Mouse (Mus musculus) brain, embryonic 14.5 days (tissue): ENCODE results near the gene Rbm20. TPM values are rescaled to one million over a fixed set of nuclear protein-coding genes. Genes with fewer than 3 reads are reported as not detected.

Source experiments
- DNase-seq: peaks from one replicate; pipeline ENCODE4 v3.0.0-alpha.2; 2011; ENCODE audit warnings: low read depth
- CTCF ChIP-seq: fragments of 200-500 bp; IDR thresholded peaks from 2 replicates; pipeline ENCODE4 v1.5.1; 2012; ENCODE audit warnings: inconsistent platforms, mild to moderate bottlenecking, moderate library complexity, borderline replicate concordance; ENCODE audit not compliant: insufficient read depth, insufficient read length; ENCODE audit errors: extremely low read depth
- POLR2A ChIP-seq: fragments of 200-500 bp; IDR thresholded peaks from 2 replicates; pipeline ENCODE4 v1.6.1; 2012; ENCODE audit warnings: mild to moderate bottlenecking, inconsistent platforms, borderline replicate concordance; ENCODE audit not compliant: poor library complexity, insufficient read depth, insufficient read length, severe bottlenecking; ENCODE audit errors: extremely low read depth
- polyA plus RNA-seq: library from polyadenylated mRNA; depleted of rRNA; stranded (reverse); fragments of >200 nt; gene quantifications from 2 replicates; pipeline ENCODE4 v1.2.3, GENCODE M21; 2012

Rbm20 gene
- polyA plus RNA-seq, 1 experiment = 1.5 TPM

- TF ChIP-seq POLR2A (no peak), CTCF (no peak)
- DNase-seq = no peak
Measured at GRCm38 (mm10) chr19:53727886-53728669, 51.0 kb downstream of the Rbm20 start.

GRCm38 (mm10) chr19:53729919-53730318, 52.8 kb downstream of the Rbm20 start:
- no peak for DNase-seq
- no peak for TF ChIP-seq POLR2A
- no peak for TF ChIP-seq CTCF

DNA sequence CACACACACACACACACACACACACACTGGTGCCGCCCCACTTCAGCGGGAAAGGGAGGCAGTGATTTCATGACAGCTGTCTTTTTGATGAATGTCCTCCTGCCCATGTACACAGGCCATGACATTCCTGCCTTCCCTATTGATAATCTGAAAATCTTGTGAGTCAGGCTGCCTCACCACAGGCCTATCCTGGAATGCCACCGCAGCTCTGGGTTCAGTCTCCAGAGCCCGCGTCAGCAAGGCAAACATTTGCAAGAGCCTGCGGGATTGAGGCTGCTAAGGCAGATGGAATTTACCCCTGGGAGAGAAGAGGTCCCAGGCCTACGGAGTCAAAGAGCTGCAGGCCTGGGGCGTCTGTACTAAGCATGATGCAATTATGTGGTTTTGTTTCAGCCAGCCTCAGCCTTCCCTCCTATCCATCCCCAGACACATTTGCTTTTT, 54.7 kb downstream of the Rbm20 start:
- DNase-seq = no peak
- no peak for TF ChIP-seq POLR2A
- no peak for TF ChIP-seq CTCF

DNA sequence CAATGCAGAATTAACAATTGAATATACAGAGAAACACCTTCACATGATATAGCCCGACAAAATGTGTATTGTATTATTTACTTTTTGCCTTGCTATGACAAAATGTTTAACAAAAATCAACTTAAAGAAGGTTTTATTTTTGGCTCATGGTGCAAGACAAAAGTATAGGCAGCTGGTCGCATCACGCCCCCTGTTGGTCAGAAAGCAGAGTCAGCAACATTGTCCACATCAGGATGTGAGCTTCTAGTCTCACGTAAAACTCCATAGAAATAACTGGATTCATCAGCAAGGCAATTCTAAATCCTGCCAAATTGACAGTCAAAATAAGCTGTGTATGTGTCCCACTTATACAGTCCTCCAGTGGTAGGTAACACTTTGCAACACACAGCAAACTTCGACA, 57.7 kb downstream of the Rbm20 start:
- TF ChIP-seq CTCF = peak; percentile 50; the same call in 1 of the 2 replicates
- no peak for TF ChIP-seq POLR2A
- no peak for DNase-seq

- no peak for DNase-seq
- no peak for TF ChIP-seq CTCF
- no peak for TF ChIP-seq POLR2A
Measured at GRCm38 (mm10) chr19:53738701-53739131, 61.6 kb downstream of the Rbm20 start.

DNA sequence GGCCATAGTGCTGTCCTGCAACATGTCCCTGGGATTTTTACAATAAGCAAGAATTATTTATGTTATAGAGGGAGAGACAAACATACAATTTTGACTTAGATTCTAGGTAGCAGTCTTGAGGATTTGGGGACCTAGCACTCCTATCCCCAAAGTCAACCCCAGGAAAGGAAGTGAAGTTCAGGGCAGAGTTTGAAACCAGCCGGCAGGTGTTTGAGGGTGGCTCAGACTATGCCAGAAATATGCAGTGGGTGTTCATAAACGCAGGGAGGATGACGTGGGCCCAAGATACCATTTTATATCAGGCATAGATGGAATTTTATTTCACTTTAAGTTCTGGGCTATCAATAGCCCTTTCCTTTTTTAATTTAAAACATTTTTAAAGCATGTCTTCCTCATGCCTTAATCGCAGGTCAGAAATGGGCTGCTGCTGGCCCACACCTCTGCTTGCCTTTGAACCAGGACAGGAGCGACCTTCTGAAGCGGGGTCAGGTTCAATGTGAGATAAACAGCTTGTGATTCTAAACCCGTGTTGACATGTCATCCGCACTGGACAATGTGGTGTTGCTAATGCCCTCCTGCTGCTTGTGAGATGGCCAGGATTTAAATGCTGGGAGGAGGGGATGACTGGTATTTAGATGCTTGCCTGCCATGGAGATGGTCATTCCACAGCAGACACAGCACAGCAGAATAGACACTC, 62.6 kb downstream of the Rbm20 start:
- TF ChIP-seq CTCF = no peak
- no peak for TF ChIP-seq POLR2A
- DNase-seq = no peak

GRCm38 (mm10) chr19:53740750-53741380, 63.8 kb downstream of the Rbm20 start:
- no peak for TF ChIP-seq POLR2A
- no peak for TF ChIP-seq CTCF
- DNase-seq = no peak

DNA sequence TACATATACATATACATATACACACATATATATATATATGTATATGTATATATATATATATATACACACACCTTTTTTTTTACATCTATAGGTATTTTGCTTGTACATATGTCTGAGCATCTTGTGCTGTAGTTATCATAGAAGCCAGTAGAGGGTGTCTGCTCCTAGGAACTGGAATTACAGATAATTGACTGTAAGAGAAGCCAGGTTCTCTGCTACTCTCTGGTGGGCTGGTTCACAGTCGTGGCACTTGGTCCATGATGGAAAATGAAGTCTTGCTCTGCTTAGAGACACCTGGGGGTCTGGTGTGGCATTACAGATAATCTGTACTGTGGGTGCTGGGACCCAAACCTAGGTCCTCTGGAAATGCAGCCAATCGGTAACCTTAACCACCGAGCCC, 64.8 kb downstream of the Rbm20 start:
- TF ChIP-seq POLR2A = no peak
- TF ChIP-seq CTCF = peak; percentile 26; the same call in 1 of the 2 replicates
- DNase-seq = peak; percentile 68

GRCm38 (mm10) chr19:53745354-53745753, 68.2 kb downstream of the Rbm20 start:
- no peak for TF ChIP-seq POLR2A
- no peak for TF ChIP-seq CTCF
- DNase-seq = no peak

DNA sequence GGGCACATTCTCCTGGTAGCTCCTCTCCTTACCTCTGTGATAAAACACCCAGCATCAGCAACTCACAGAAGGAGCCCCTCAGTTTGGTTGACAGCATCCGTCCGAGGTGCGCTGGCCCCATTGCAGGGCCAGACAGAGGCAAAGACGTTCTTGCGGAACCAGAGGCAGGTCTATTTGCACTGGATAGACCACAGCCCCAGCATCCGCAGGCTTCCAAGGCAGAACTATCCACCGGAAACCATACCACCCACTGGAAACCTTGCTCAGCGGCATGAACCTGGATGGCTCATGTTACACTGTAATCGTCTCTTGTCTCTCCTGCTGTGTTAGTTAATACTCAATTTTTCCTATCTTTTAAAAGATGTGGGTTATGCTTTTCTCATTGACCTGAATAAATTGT, 69.0 kb downstream of the Rbm20 start:
- TF ChIP-seq POLR2A (no peak), CTCF (no peak)
- no peak for DNase-seq

DNA sequence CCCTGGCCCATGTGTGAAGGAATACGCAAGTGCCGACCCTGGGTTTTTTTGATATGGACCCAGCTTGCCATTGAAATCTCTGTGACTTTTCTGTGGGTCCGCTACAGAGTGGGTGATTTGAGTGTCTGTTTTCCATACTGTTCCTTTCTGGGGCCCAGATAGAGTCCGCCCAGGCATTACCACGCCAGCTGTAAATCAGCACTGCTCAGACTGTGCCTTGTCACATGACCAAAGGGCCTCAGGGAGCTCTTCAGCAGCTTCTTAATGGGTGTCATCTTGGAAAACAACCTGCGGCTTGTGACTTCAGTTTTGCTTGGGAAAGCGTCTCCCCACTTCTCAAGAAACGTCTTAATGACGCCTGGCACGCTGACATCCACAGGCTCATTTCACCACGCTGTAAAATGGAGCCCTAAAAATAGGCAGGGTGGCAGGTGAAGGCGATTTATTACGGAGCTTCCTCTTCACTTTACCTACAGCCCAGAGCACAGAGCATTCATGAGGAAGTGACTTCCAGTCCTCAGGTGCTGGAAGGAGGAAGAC, 71.2 kb downstream of the Rbm20 start:
- TF ChIP-seq CTCF (no peak), POLR2A (no peak)
- no peak for DNase-seq
